Mouse (Mus musculus) limb, embryonic 14.5 days (tissue): ENCODE data around the gene Nptx1. TPM values are rescaled to one million over a fixed set of nuclear protein-coding genes. Genes with fewer than 3 reads are reported as not detected.

Source experiments
- ATAC-seq: fragments of 200-750 bp; cut with Nextera tagmentation; 2 replicates; pipeline ENCODE4 v1.8.0; 2017; ENCODE audit warnings: low read depth, moderate number of reproducible peaks, moderate TSS enrichment; ENCODE audit not compliant: low FRiP score
- DNase-seq: peaks from one replicate; pipeline ENCODE4 v3.0.0-alpha.2; 2015; ENCODE audit warnings: low spot score
- H3K27ac ChIP-seq: fragments of 300-500 bp; sonication (generic); replicated peaks from 2 replicates; pipeline ENCODE4 v1.5.1; 2014; ENCODE audit warnings: low read depth, mild to moderate bottlenecking, low read length, moderate library complexity, mixed read lengths
- H3K27me3 ChIP-seq: fragments of 300-500 bp; sonication (generic); 2 replicates; pipeline ENCODE4 v1.6.1; 2014; ENCODE audit warnings: low read length, mixed read lengths; ENCODE audit not compliant: control insufficient read depth, insufficient read depth
- H3K36me3 ChIP-seq: fragments of 300-500 bp; sonication (generic); 2 replicates; pipeline ENCODE4 v1.6.1; 2014; ENCODE audit warnings: mild to moderate bottlenecking, low read length, moderate library complexity, mixed read lengths; ENCODE audit not compliant: control insufficient read depth, insufficient read depth
- H3K4me1 ChIP-seq: fragments of 300-500 bp; sonication (generic); 2 replicates; pipeline ENCODE4 v1.6.1; 2014; ENCODE audit warnings: antibody characterized with exemption, low read length, mixed read lengths; ENCODE audit not compliant: control insufficient read depth, insufficient read depth
- H3K4me2 ChIP-seq: fragments of 300-500 bp; sonication (generic); replicated peaks from 2 replicates; pipeline ENCODE4 v1.6.1; 2014; ENCODE audit warnings: low read depth, mild to moderate bottlenecking, low read length, moderate library complexity; ENCODE audit not compliant: severe bottlenecking
- H3K4me3 ChIP-seq: fragments of 300-500 bp; sonication (generic); replicated peaks from 2 replicates; pipeline ENCODE4 v1.5.1; 2014; ENCODE audit warnings: low read length
- H3K9ac ChIP-seq: fragments of 300-500 bp; sonication (generic); 2 replicates; pipeline ENCODE4 v1.6.1; 2014; ENCODE audit warnings: mild to moderate bottlenecking, low read depth, low read length, moderate library complexity; ENCODE audit not compliant: severe bottlenecking
- H3K9me3 ChIP-seq: fragments of 300-500 bp; sonication (generic); 2 replicates; pipeline ENCODE4 v1.6.1; 2016; ENCODE audit warnings: low read length; ENCODE audit not compliant: control insufficient read depth
- POLR2A ChIP-seq: fragments of 200-500 bp; IDR thresholded peaks from 2 replicates; pipeline ENCODE4 v1.8.0; 2012; ENCODE audit warnings: inconsistent platforms, mild to moderate bottlenecking, moderate library complexity, borderline replicate concordance; ENCODE audit not compliant: insufficient read depth, insufficient read length; ENCODE audit errors: extremely low read depth
- WGBS: fragments of 180-500 bp; shearing (Covaris S2); extraction: QIAGEN DNeasy Blood & Tissue Kit; methylation state at CpG from one replicate; pipeline ENCODE4 v1.1.7; 2014; 5-methylcytosine and 5-hydroxymethylcytosine counted together
- polyA plus RNA-seq, 2 experiments: library from polyadenylated mRNA; depleted of rRNA in 1 of 2; stranded (reverse) in 1 of 2; unstranded in 1 of 2; fragments of >200 nt; fragmentation: Nextera tagmentation in 1 of 2; extraction: Ambion mirVana in 1 of 2; gene quantifications; 2 replicates each; pipeline versions ENCODE4 v1.2.1 to v1.2.3; 2012 to 2014

Nptx1 gene
- polyA plus RNA-seq (2012; rRNA removed): 2.2 and 2.5 TPM in 2 replicates
- polyA plus RNA-seq (2014; fragmentation: Nextera tagmentation; extraction: Ambion mirVana): 1.4 and 1.6 TPM in 2 replicates

GRCm38 (mm10) chr11:119547183-119547921 is at the start of gene Nptx1:
Gene Nptx1 (minus strand): TSS chr11:119547753.
- Histone ChIP-seq H3K4me1 (peaks cover 20% of the 10 kb centered on the region), H3K36me3 (no peaks in the 10 kb centered on the region), H3K27ac (no peak within 1 kb of the TSS), H3K9me3 (no peaks in the 10 kb centered on the region), H3K4me2 (peak within 1 kb of the TSS; percentile 99), H3K27me3 (peaks cover 74% of the 10 kb centered on the region), H3K9ac (peak within 1 kb of the TSS; percentile 52), H3K4me3 (peak within 1 kb of the TSS; percentile 53)
- WGBS: under 1% methylated on average over 51 of the region's 90 CpGs
- no peak for ATAC-seq
- TF ChIP-seq POLR2A: no peak
- DNase-seq: no peak

- no peak overlapping the region for H3K9ac ChIP-seq
- no peaks in the 10 kb centered on the region for H3K9me3 ChIP-seq
- H3K27me3 ChIP-seq: no peaks in the 10 kb centered on the region
- DNase-seq (peak; percentile 54), ATAC-seq (no peak)
- no peak for TF ChIP-seq POLR2A
- H3K4me1 ChIP-seq: 0 out of 2 replicates have a peak, but pooled peaks cover 2% of the 10 kb centered on the region
- no peak overlapping the region for H3K4me2 ChIP-seq
- WGBS: 29% methylated on average over 3 of the region's 3 CpGs
- H3K4me3 ChIP-seq: no peak overlapping the region
- H3K27ac ChIP-seq: no peak overlapping the region
- H3K36me3 ChIP-seq: no peaks in the 10 kb centered on the region
Measured at GRCm38 (mm10) chr11:119593966-119594365, 46.4 kb upstream of the Nptx1 start.

DNA sequence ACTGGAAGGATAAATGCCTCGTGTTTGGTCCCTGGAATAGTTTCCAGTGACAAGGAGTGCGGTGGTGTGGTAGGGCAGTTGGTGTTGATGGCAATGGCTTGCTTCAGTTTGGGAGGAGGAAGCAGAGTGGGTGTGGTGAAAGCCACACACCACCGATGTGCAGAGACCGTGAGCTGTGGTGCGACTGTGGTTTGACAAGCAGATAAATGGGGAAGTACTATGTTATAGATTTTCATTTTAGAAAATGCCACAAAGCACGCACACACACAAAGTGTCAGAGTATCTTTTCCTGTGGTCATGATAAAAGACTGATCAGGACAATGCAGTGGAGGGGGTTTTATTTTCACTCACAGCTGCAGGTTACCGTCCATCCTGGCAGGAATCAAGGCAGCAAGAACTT is 41.7 kb upstream of the Nptx1 start:
- Histone ChIP-seq H3K27ac (no peak overlapping the region), H3K4me3 (no peak overlapping the region), H3K9me3 (no peaks in the 10 kb centered on the region), H3K4me2 (no peak overlapping the region), H3K27me3 (no peaks in the 10 kb centered on the region), H3K4me1 (0 out of 2 replicates have a peak, but pooled peaks cover 2% of the 10 kb centered on the region), H3K9ac (no peak overlapping the region), H3K36me3 (no peaks in the 10 kb centered on the region)
- no peak for TF ChIP-seq POLR2A
- no peak for ATAC-seq
- 88% methylated on average over 7 of the region's 7 CpGs for WGBS
- no peak for DNase-seq

- H3K9ac ChIP-seq: no peak overlapping the region
- H3K4me3 ChIP-seq: no peak overlapping the region
- H3K27ac ChIP-seq: no peak overlapping the region
- no peaks in the 10 kb centered on the region for H3K27me3 ChIP-seq
- TF ChIP-seq POLR2A: no peak
- no peak for DNase-seq
- ATAC-seq: no peak
- no peaks in the 10 kb centered on the region for H3K4me1 ChIP-seq
- no peaks in the 10 kb centered on the region for H3K36me3 ChIP-seq
- 44% methylated on average over 5 of the region's 5 CpGs for WGBS
- no peaks in the 10 kb centered on the region for H3K9me3 ChIP-seq
- no peak overlapping the region for H3K4me2 ChIP-seq
Measured at GRCm38 (mm10) chr11:119587112-119587511, 39.6 kb upstream of the Nptx1 start.

DNA sequence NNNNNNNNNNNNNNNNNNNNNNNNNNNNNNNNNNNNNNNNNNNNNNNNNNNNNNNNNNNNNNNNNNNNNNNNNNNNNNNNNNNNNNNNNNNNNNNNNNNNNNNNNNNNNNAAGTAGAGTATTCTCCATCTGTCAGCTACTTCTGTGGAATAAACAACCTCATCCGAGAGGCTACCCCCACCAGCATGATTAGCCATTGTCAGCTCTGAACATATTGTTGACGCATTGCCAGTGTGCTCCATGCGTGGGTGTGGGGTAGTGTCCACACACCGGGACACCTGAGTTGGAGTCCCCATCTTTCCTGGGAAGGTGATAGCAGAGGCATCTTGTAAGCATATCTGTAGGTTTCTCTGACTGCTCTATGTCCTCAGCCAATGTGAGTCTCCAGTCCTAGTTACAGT is 39.0 kb upstream of the Nptx1 start:
- no peak for TF ChIP-seq POLR2A
- DNase-seq: no peak
- H3K27ac ChIP-seq: no peak overlapping the region
- H3K36me3 ChIP-seq: no peaks in the 10 kb centered on the region
- H3K27me3 ChIP-seq: no peaks in the 10 kb centered on the region
- no peaks in the 10 kb centered on the region for H3K9me3 ChIP-seq
- H3K4me3 ChIP-seq: no peak overlapping the region
- no peak overlapping the region for H3K9ac ChIP-seq
- H3K4me1 ChIP-seq: no peaks in the 10 kb centered on the region
- H3K4me2 ChIP-seq: no peak overlapping the region
- ATAC-seq: no peak
- WGBS: 84% methylated on average over 4 of the region's 4 CpGs
